Mouse (Mus musculus) CH12.LX (cell line): ENCODE measurements at regions not wholly inside any gene's neighbourhood (a gene's known extent, or its start where the extent isn't known, plus 50 kb on each side); places are given as distances from the start of the nearest gene placed in this dataset.

ENCODE experiments used
- DNase-seq: peaks from one replicate; pipeline ENCODE4 v3.0.0-alpha.2; 2013; ENCODE audit errors: extremely low read depth
- H3K27ac ChIP-seq: 2 replicates; pipeline ENCODE4 v1.5.1; 2012; ENCODE audit warnings: low read depth, mild to moderate bottlenecking, control low read depth, moderate library complexity; ENCODE audit not compliant: insufficient read depth
- H3K27me3 ChIP-seq: replicated peaks from 2 replicates; pipeline ENCODE3; 2012; ENCODE audit warnings: inconsistent platforms
- H3K36me3 ChIP-seq, 2 experiments: replicated peaks in 1 of 2; 2 replicates each; pipeline versions ENCODE3 to v1.6.1; 2012; ENCODE audit warnings: inconsistent platforms in 1 of 2, low read length in 1 of 2, mild to moderate bottlenecking in 1 of 2, mixed read lengths in 1 of 2, moderate library complexity in 1 of 2; ENCODE audit not compliant: control insufficient read depth in 1 of 2, insufficient read depth in 1 of 2
- H3K4me1 ChIP-seq, 2 experiments: 2 replicates each; pipeline ENCODE4 v1.6.1; 2012; ENCODE audit warnings: inconsistent platforms in 1 of 2, moderate library complexity in 1 of 2; ENCODE audit not compliant: insufficient read depth in 2 of 2, control insufficient read depth in 1 of 2
- H3K4me2 ChIP-seq: 2 replicates; pipeline ENCODE4 v1.6.1; 2012; ENCODE audit warnings: low read depth, mild to moderate bottlenecking, control low read depth; ENCODE audit not compliant: poor library complexity, insufficient read depth, severe bottlenecking
- H3K4me3 ChIP-seq, 3 experiments: fragments of 150-350 bp in 1 of 3; sonication (generic) in 1 of 3; replicated peaks in 1 of 3; 2 replicates each; pipeline versions ENCODE3 to v1.5.1; 2011 to 2012; ENCODE audit warnings: low read depth in 2 of 3, low read length in 2 of 3, mild to moderate bottlenecking in 2 of 3, moderate library complexity in 2 of 3, control low read depth in 1 of 3, improper control_type of control experiment in 1 of 3, inconsistent platforms in 1 of 3, mixed read lengths in 1 of 3; ENCODE audit not compliant: poor library complexity in 1 of 3
- H3K79me2 ChIP-seq: replicated peaks from 2 replicates; pipeline ENCODE4 v1.6.1; 2012; ENCODE audit warnings: mild to moderate bottlenecking, moderate library complexity; ENCODE audit not compliant: control insufficient read depth, poor library complexity, insufficient read depth, severe bottlenecking; ENCODE audit errors: extremely low read depth
- H3K9ac ChIP-seq: 2 replicates; pipeline ENCODE4 v1.6.1; 2012; ENCODE audit warnings: low read depth, mild to moderate bottlenecking, control low read depth, moderate library complexity; ENCODE audit not compliant: insufficient read depth
- H3K9me3 ChIP-seq: replicated peaks from 2 replicates; pipeline ENCODE3; 2012; ENCODE audit warnings: low read length, inconsistent platforms, mixed read lengths
- BHLHE40 ChIP-seq: IDR thresholded peaks from 2 replicates; pipeline ENCODE4 v1.6.1; 2011; ENCODE audit warnings: mild to moderate bottlenecking, low read depth, low read length, improper control_type of control experiment
- E2F4 ChIP-seq: IDR thresholded peaks from 2 replicates; pipeline ENCODE4 v1.6.1; 2011; ENCODE audit warnings: low read depth, low read length, improper control_type of control experiment; ENCODE audit not compliant: insufficient replicate concordance
- EP300 ChIP-seq: IDR thresholded peaks from 2 replicates; pipeline ENCODE4 v1.6.1; 2011; ENCODE audit warnings: low read length, improper control_type of control experiment
- GABPA ChIP-seq: IDR thresholded peaks from 2 replicates; pipeline ENCODE4 v1.6.1; 2012; ENCODE audit warnings: low read depth, low read length, improper control_type of control experiment, inconsistent platforms; ENCODE audit not compliant: insufficient replicate concordance
- HCFC1 ChIP-seq: IDR thresholded peaks from 2 replicates; pipeline ENCODE4 v1.6.1; 2012; ENCODE audit warnings: low read depth, mild to moderate bottlenecking, inconsistent platforms, low read length, improper control_type of control experiment
- IRF4 ChIP-seq: IDR thresholded peaks from 2 replicates; pipeline ENCODE4 v1.6.1; 2014; ENCODE audit warnings: low read depth, mild to moderate bottlenecking, inconsistent platforms, low read length, improper control_type of control experiment
- JUN ChIP-seq: IDR thresholded peaks from 2 replicates; pipeline ENCODE4 v1.6.1; 2011; ENCODE audit warnings: low read depth, mild to moderate bottlenecking, low read length, improper control_type of control experiment, moderate library complexity; ENCODE audit not compliant: insufficient read depth
- JUND ChIP-seq: conservative IDR thresholded peaks from 2 replicates; pipeline ENCODE4 v1.6.1; 2011; ENCODE audit warnings: low read depth, low read length, improper control_type of control experiment
- MAX ChIP-seq: IDR thresholded peaks from 2 replicates; pipeline ENCODE4 v1.6.1; 2011; ENCODE audit warnings: low read length, improper control_type of control experiment
- MAZ ChIP-seq: IDR thresholded peaks from 2 replicates; pipeline ENCODE4 v1.6.1; 2012; ENCODE audit warnings: low read depth, mild to moderate bottlenecking, inconsistent platforms, low read length, improper control_type of control experiment, moderate library complexity
- NELFE ChIP-seq: IDR thresholded peaks from 2 replicates; pipeline ENCODE4 v1.6.1; 2011; ENCODE audit warnings: low read depth, low read length, improper control_type of control experiment
- NRF1 ChIP-seq: IDR thresholded peaks from 2 replicates; pipeline ENCODE4 v1.6.1; 2014; ENCODE audit warnings: low read depth, mild to moderate bottlenecking, inconsistent platforms, low read length, improper control_type of control experiment, moderate library complexity
- POLR2AphosphoS2 ChIP-seq: IDR thresholded peaks from 2 replicates; pipeline ENCODE4 v1.6.1; 2011; ENCODE audit warnings: low read depth, low read length, improper control_type of control experiment
- RAD21 ChIP-seq: IDR thresholded peaks from 2 replicates; pipeline ENCODE4 v1.6.1; 2011; ENCODE audit warnings: low read depth, mild to moderate bottlenecking, low read length, improper control_type of control experiment, moderate library complexity
- SIN3A ChIP-seq: IDR thresholded peaks from 2 replicates; pipeline ENCODE4 v1.6.1; 2012; ENCODE audit warnings: low read length, improper control_type of control experiment, inconsistent platforms
- TBP ChIP-seq: conservative IDR thresholded peaks from 2 replicates; pipeline ENCODE4 v1.6.1; 2011; ENCODE audit warnings: low read depth, low read length, improper control_type of control experiment
- UBTF ChIP-seq: IDR thresholded peaks from 2 replicates; pipeline ENCODE4 v1.6.1; 2012; ENCODE audit warnings: low read depth, mild to moderate bottlenecking, inconsistent platforms, low read length, improper control_type of control experiment, moderate library complexity
- USF1 ChIP-seq: IDR thresholded peaks from 2 replicates; pipeline ENCODE4 v1.6.1; 2014; ENCODE audit warnings: low read depth, mild to moderate bottlenecking, inconsistent platforms, low read length, improper control_type of control experiment
- USF2 ChIP-seq: conservative IDR thresholded peaks from 2 replicates; pipeline ENCODE4 v1.6.1; 2011; ENCODE audit warnings: low read depth, low read length, improper control_type of control experiment
- ZC3H11A ChIP-seq: IDR thresholded peaks from 2 replicates; pipeline ENCODE4 v1.6.1; 2012; ENCODE audit warnings: low read depth, mild to moderate bottlenecking, inconsistent platforms, low read length, improper control_type of control experiment
- dilution Hi-C: fragments of 300-500 bp; cut with MboI; formaldehyde crosslinking; loops from 2 replicates; pipeline ENCODE4 v1.14.3; 2020; ENCODE audit warnings: low sequenced_read_pairs; ENCODE audit not compliant: extremely low pct_unique_long_range_greater_than_20kb, extremely low pct_ligation_motif_present
- in situ Hi-C: fragments of 300-500 bp; cut with MboI; formaldehyde crosslinking; loops from 3 replicates; pipeline ENCODE4 v1.14.3; 2019; ENCODE audit warnings: low sequenced_read_pairs, low pct_ligation_motif_present, low pct_unique_long_range_greater_than_20kb, mixed read lengths

DNA sequence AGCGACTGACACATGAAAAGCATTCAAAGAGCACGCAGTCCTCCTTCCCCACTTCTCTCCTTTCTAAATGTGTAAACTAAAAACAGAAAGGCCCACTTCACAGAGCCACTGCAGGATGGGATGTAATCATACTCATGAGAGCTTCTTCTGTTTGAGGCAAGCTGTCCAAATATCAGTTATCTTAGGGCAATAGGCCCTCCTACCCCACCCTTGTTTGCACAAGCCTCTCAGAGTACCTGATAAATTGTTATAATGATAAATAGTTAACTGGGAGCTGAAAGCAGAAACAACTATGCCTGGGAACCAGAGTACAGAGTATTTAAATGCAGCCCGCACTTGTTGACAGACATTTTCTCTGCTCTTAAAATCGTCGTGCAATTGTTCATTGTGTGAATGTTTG is 141.5 kb upstream of the Sesn3 start:
- no peaks in the 10 kb centered on the region for H3K27me3 ChIP-seq
- no peaks in the 10 kb centered on the region for H3K79me2 ChIP-seq
- no peak overlapping the region for H3K27ac ChIP-seq
- no peak overlapping the region for H3K4me3 ChIP-seq
- H3K9me3 ChIP-seq, result peaks cover 7% of the 10 kb centered on the region
- DNase-seq, result no peak
- dilution Hi-C loops (no loop called here), in situ Hi-C loops (no loop called here)
- no peak for TF ChIP-seq USF2
- no peak for TF ChIP-seq E2F4
- H3K4me1 ChIP-seq, result peaks cover 0 to 7% of the 10 kb centered on the region in 2 experiments; a peak in 2 of 4 replicates
- H3K4me2 ChIP-seq, result no peak overlapping the region
- no peaks in the 10 kb centered on the region for H3K36me3 ChIP-seq
- H3K9ac ChIP-seq, result no peak overlapping the region

GRCm38 (mm10) chr9:14134894-14135450 is 139.9 kb upstream of the Sesn3 start:
- DNase-seq, result no peak
- peaks cover 0 to 2% of the 10 kb centered on the region in 2 experiments; a peak in 2 of 4 replicates for H3K4me1 ChIP-seq
- no peak overlapping the region for H3K4me2 ChIP-seq
- no peak overlapping the region for H3K27ac ChIP-seq
- H3K79me2 ChIP-seq, result no peaks in the 10 kb centered on the region
- H3K36me3 ChIP-seq, result no peaks in the 10 kb centered on the region
- H3K9me3 ChIP-seq, result peaks cover 7% of the 10 kb centered on the region
- H3K4me3 ChIP-seq, result no peak overlapping the region
- H3K9ac ChIP-seq, result no peak overlapping the region
- H3K27me3 ChIP-seq, result no peaks in the 10 kb centered on the region
- dilution Hi-C loops (no loop called here), in situ Hi-C loops (no loop called here)
- TF ChIP-seq IRF4 (no peak), ZC3H11A (no peak), POLR2AphosphoS2 (no peak), UBTF (no peak), HCFC1 (no peak)

- Histone ChIP-seq H3K4me2 (no peak overlapping the region), H3K36me3 (no peaks in the 10 kb centered on the region), H3K4me1 (peaks cover 12 to 42% of the 10 kb centered on the region in 2 experiments), H3K79me2 (no peaks in the 10 kb centered on the region), H3K9me3 (peaks cover 7% of the 10 kb centered on the region), H3K4me3 (no peak overlapping the region), H3K27ac (no peak overlapping the region), H3K9ac (no peak overlapping the region), H3K27me3 (no peaks in the 10 kb centered on the region)
- dilution Hi-C loops (no loop called here), in situ Hi-C loops (no loop called here)
- TF ChIP-seq HCFC1 (no peak), BHLHE40 (no peak), EP300 (no peak), TBP (no peak), NRF1 (no peak), GABPA (no peak), SIN3A (no peak), USF1 (no peak), MAZ (no peak), RAD21 (no peak), NELFE (no peak), JUN (no peak), MAX (no peak), JUND (no peak)
- DNase-seq, result no peak
Observed at GRCm38 (mm10) chr9:14141321-14141720, 133.5 kb upstream of the Sesn3 start.
